Mouse (Mus musculus): ENCODE data around the gene Cacna1d. TPM values are rescaled to one million over a fixed set of nuclear protein-coding genes. Genes with fewer than 3 reads are reported as not detected.
A peak's percentile ranks its signal among the peaks of the same experiment; 100 is the strongest.

The Cacna1d gene
- polyA plus RNA-seq, 1 experiment from 2014 or later = 1.2 TPM

- Histone ChIP-seq H3K36me3 (no peaks in the 10 kb centered on the region), H3K4me1 (replicated peaks) (peaks cover 13% of the 10 kb centered on the region), H3K27ac (peak overlapping the region; percentile 46; the same call in 1 of the 2 replicates), H3K4me3 (no peak overlapping the region), H3K27me3 (ENCODE audit: insufficient read depth, poor library complexity, severe bottlenecking) (peaks cover 19% of the 10 kb centered on the region; the same call in 1 of the 2 replicates), H3K9me3 (no peaks in the 10 kb centered on the region)
- DNase-seq (ENCODE audit: low spot score) = no peak
- 6% methylated on average over 3 of the region's 3 CpGs for WGBS
Observed at GRCm38 (mm10) chr14:30131256-30131655, 360.0 kb downstream of the Cacna1d start.

GRCm38 (mm10) chr14:30130092-30130491 is 361.2 kb downstream of the Cacna1d start:
- H3K27me3 ChIP-seq (ENCODE audit: insufficient read depth, poor library complexity, severe bottlenecking) = peaks cover 10% of the 10 kb centered on the region; the same call in 1 of the 2 replicates
- no peaks in the 10 kb centered on the region for H3K9me3 ChIP-seq
- 92% methylated on average over 9 of the region's 9 CpGs for WGBS
- peaks cover 13% of the 10 kb centered on the region for H3K4me1 ChIP-seq (replicated peaks)
- no peak for DNase-seq (ENCODE audit: low spot score)
- H3K27ac ChIP-seq = no peak overlapping the region
- no peak overlapping the region for H3K4me3 ChIP-seq
- H3K36me3 ChIP-seq = no peaks in the 10 kb centered on the region

- H3K36me3 ChIP-seq = no peaks in the 10 kb centered on the region
- peak; percentile 22 for DNase-seq (ENCODE audit: low spot score)
- H3K27me3 ChIP-seq (ENCODE audit: insufficient read depth, poor library complexity, severe bottlenecking) = 0 out of 2 replicates have a peak, but pooled peaks cover 3% of the 10 kb centered on the region
- 31% methylated on average over 9 of the region's 9 CpGs for WGBS
- H3K4me3 ChIP-seq = no peak overlapping the region
- no peak overlapping the region for H3K27ac ChIP-seq
- H3K4me1 ChIP-seq (replicated peaks) = peaks cover 13% of the 10 kb centered on the region
- no peaks in the 10 kb centered on the region for H3K9me3 ChIP-seq
Observed at GRCm38 (mm10) chr14:30129378-30129777, 361.9 kb downstream of the Cacna1d start.

- Histone ChIP-seq H3K36me3 (no peaks in the 10 kb centered on the region), H3K4me1 (replicated peaks) (no peaks in the 10 kb centered on the region), H3K27me3 (ENCODE audit: insufficient read depth, poor library complexity, severe bottlenecking) (no peaks in the 10 kb centered on the region), H3K4me3 (no peak overlapping the region), H3K27ac (no peak overlapping the region), H3K9me3 (no peaks in the 10 kb centered on the region)
- WGBS = 89% methylated on average over 20 of the region's 20 CpGs
- DNase-seq (ENCODE audit: low spot score) = no peak
Observed at GRCm38 (mm10) chr14:30124951-30125690, 366.1 kb downstream of the Cacna1d start.

- no peak overlapping the region for H3K4me3 ChIP-seq
- no peaks in the 10 kb centered on the region for H3K27me3 ChIP-seq (ENCODE audit: insufficient read depth, poor library complexity, severe bottlenecking)
- H3K4me1 ChIP-seq (replicated peaks) = no peaks in the 10 kb centered on the region
- WGBS = 82% methylated on average over 5 of the region's 5 CpGs
- H3K36me3 ChIP-seq = no peaks in the 10 kb centered on the region
- DNase-seq (ENCODE audit: low spot score) = no peak
- no peaks in the 10 kb centered on the region for H3K9me3 ChIP-seq
- no peak overlapping the region for H3K27ac ChIP-seq
Observed at GRCm38 (mm10) chr14:30120023-30120422, 371.2 kb downstream of the Cacna1d start.

- DNase-seq (ENCODE audit: low spot score) = no peak
- Histone ChIP-seq H3K4me3 (no peak overlapping the region), H3K4me1 (replicated peaks) (0 out of 2 replicates have a peak, but pooled peaks cover 4% of the 10 kb centered on the region), H3K27ac (no peak overlapping the region), H3K9me3 (no peaks in the 10 kb centered on the region), H3K27me3 (ENCODE audit: insufficient read depth, poor library complexity, severe bottlenecking) (no peaks in the 10 kb centered on the region), H3K36me3 (no peaks in the 10 kb centered on the region)
- WGBS = 76% methylated on average over 9 of the region's 9 CpGs
Observed at GRCm38 (mm10) chr14:30113392-30114108, 377.7 kb downstream of the Cacna1d start.

- Histone ChIP-seq H3K27ac (no peak overlapping the region), H3K36me3 (no peaks in the 10 kb centered on the region), H3K4me1 (replicated peaks) (peaks cover 8% of the 10 kb centered on the region; the same call in 1 of the 2 replicates), H3K9me3 (no peaks in the 10 kb centered on the region), H3K4me3 (no peak overlapping the region), H3K27me3 (ENCODE audit: insufficient read depth, poor library complexity, severe bottlenecking) (no peaks in the 10 kb centered on the region)
- 40% methylated on average over 2 of the region's 2 CpGs for WGBS
- DNase-seq (ENCODE audit: low spot score) = peak; percentile 23
Observed at GRCm38 (mm10) chr14:30109079-30109478, 382.2 kb downstream of the Cacna1d start.

GRCm38 (mm10) chr14:30106550-30106949 is 384.7 kb downstream of the Cacna1d start:
- Histone ChIP-seq H3K27me3 (ENCODE audit: insufficient read depth, poor library complexity, severe bottlenecking) (no peaks in the 10 kb centered on the region), H3K9me3 (no peaks in the 10 kb centered on the region), H3K27ac (no peak overlapping the region), H3K4me3 (no peak overlapping the region), H3K4me1 (replicated peaks) (peaks cover 7% of the 10 kb centered on the region; the same call in 1 of the 2 replicates), H3K36me3 (no peaks in the 10 kb centered on the region)
- DNase-seq (ENCODE audit: low spot score) = no peak
- WGBS = 91% methylated on average over 4 of the region's 4 CpGs

GRCm38 (mm10) chr14:30105551-30105950 is 385.7 kb downstream of the Cacna1d start:
- H3K4me3 ChIP-seq = no peak overlapping the region
- 72% methylated on average over 6 of the region's 6 CpGs for WGBS
- H3K27me3 ChIP-seq (ENCODE audit: insufficient read depth, poor library complexity, severe bottlenecking) = no peaks in the 10 kb centered on the region
- no peak for DNase-seq (ENCODE audit: low spot score)
- H3K9me3 ChIP-seq = no peaks in the 10 kb centered on the region
- H3K27ac ChIP-seq = no peak overlapping the region
- H3K36me3 ChIP-seq = no peaks in the 10 kb centered on the region
- peaks cover 7% of the 10 kb centered on the region; the same call in 1 of the 2 replicates for H3K4me1 ChIP-seq (replicated peaks)

- DNase-seq (ENCODE audit: low spot score) = no peak
- Histone ChIP-seq H3K4me1 (replicated peaks) (peaks cover 11% of the 10 kb centered on the region; the same call in 1 of the 2 replicates), H3K27me3 (ENCODE audit: insufficient read depth, poor library complexity, severe bottlenecking) (no peaks in the 10 kb centered on the region), H3K9me3 (no peaks in the 10 kb centered on the region), H3K27ac (no peak overlapping the region), H3K4me3 (no peak overlapping the region), H3K36me3 (no peaks in the 10 kb centered on the region)
- 63% methylated on average over 8 of the region's 8 CpGs for WGBS
Observed at GRCm38 (mm10) chr14:30103946-30104536, 387.2 kb downstream of the Cacna1d start.

GRCm38 (mm10) chr14:30097239-30097638 is 394.0 kb downstream of the Cacna1d start:
- Histone ChIP-seq H3K4me1 (replicated peaks) (0 out of 2 replicates have a peak, but pooled peaks cover 4% of the 10 kb centered on the region), H3K36me3 (no peaks in the 10 kb centered on the region), H3K4me3 (no peak overlapping the region), H3K27me3 (ENCODE audit: insufficient read depth, poor library complexity, severe bottlenecking) (no peaks in the 10 kb centered on the region), H3K9me3 (no peaks in the 10 kb centered on the region), H3K27ac (no peak overlapping the region)
- 62% methylated on average over 5 of the region's 5 CpGs for WGBS
- DNase-seq (ENCODE audit: low spot score) = no peak

GRCm38 (mm10) chr14:30092426-30092825 is 398.8 kb downstream of the Cacna1d start:
- H3K36me3 ChIP-seq = no peaks in the 10 kb centered on the region
- no peaks in the 10 kb centered on the region for H3K4me1 ChIP-seq (replicated peaks)
- DNase-seq (ENCODE audit: low spot score) = no peak
- no peaks in the 10 kb centered on the region for H3K9me3 ChIP-seq
- H3K27ac ChIP-seq = no peak overlapping the region
- H3K27me3 ChIP-seq (ENCODE audit: insufficient read depth, poor library complexity, severe bottlenecking) = no peaks in the 10 kb centered on the region
- WGBS = 74% methylated on average over 4 of the region's 4 CpGs
- no peak overlapping the region for H3K4me3 ChIP-seq

GRCm38 (mm10) chr14:30092021-30092420 is 399.2 kb downstream of the Cacna1d start:
- Histone ChIP-seq H3K36me3 (no peaks in the 10 kb centered on the region), H3K4me3 (no peak overlapping the region), H3K9me3 (no peaks in the 10 kb centered on the region), H3K27ac (no peak overlapping the region), H3K27me3 (ENCODE audit: insufficient read depth, poor library complexity, severe bottlenecking) (no peaks in the 10 kb centered on the region), H3K4me1 (replicated peaks) (no peaks in the 10 kb centered on the region)
- DNase-seq (ENCODE audit: low spot score) = no peak
- 78% methylated on average over 2 of the region's 2 CpGs for WGBS
